Mouse (Mus musculus) CH12.LX (cell line): Measurements from ENCODE around the gene Mapk8ip3. TPM values are rescaled to one million over a fixed set of nuclear protein-coding genes. Genes with fewer than 3 reads are reported as not detected.

Experiments
- DNase-seq: peaks from one replicate; pipeline ENCODE4 v3.0.0-alpha.2; 2013; ENCODE audit errors: extremely low read depth
- H3K27ac ChIP-seq: 2 replicates; pipeline ENCODE4 v1.5.1; 2012; ENCODE audit warnings: low read depth, mild to moderate bottlenecking, control low read depth, moderate library complexity; ENCODE audit not compliant: insufficient read depth
- H3K27me3 ChIP-seq: replicated peaks from 2 replicates; pipeline ENCODE3; 2012; ENCODE audit warnings: inconsistent platforms
- H3K36me3 ChIP-seq, 2 experiments: replicated peaks in 1 of 2; 2 replicates each; pipeline versions ENCODE3 to v1.6.1; 2012; ENCODE audit warnings: inconsistent platforms in 1 of 2, low read length in 1 of 2, mild to moderate bottlenecking in 1 of 2, mixed read lengths in 1 of 2, moderate library complexity in 1 of 2; ENCODE audit not compliant: control insufficient read depth in 1 of 2, insufficient read depth in 1 of 2
- H3K4me1 ChIP-seq, 2 experiments: 2 replicates each; pipeline ENCODE4 v1.6.1; 2012; ENCODE audit warnings: inconsistent platforms in 1 of 2, moderate library complexity in 1 of 2; ENCODE audit not compliant: insufficient read depth in 2 of 2, control insufficient read depth in 1 of 2
- H3K4me2 ChIP-seq: 2 replicates; pipeline ENCODE4 v1.6.1; 2012; ENCODE audit warnings: low read depth, mild to moderate bottlenecking, control low read depth; ENCODE audit not compliant: poor library complexity, insufficient read depth, severe bottlenecking
- H3K4me3 ChIP-seq, 3 experiments: fragments of 150-350 bp in 1 of 3; sonication (generic) in 1 of 3; replicated peaks in 1 of 3; 2 replicates each; pipeline versions ENCODE3 to v1.5.1; 2011 to 2012; ENCODE audit warnings: low read depth in 2 of 3, low read length in 2 of 3, mild to moderate bottlenecking in 2 of 3, moderate library complexity in 2 of 3, control low read depth in 1 of 3, improper control_type of control experiment in 1 of 3, inconsistent platforms in 1 of 3, mixed read lengths in 1 of 3; ENCODE audit not compliant: poor library complexity in 1 of 3
- H3K79me2 ChIP-seq: replicated peaks from 2 replicates; pipeline ENCODE4 v1.6.1; 2012; ENCODE audit warnings: mild to moderate bottlenecking, moderate library complexity; ENCODE audit not compliant: control insufficient read depth, poor library complexity, insufficient read depth, severe bottlenecking; ENCODE audit errors: extremely low read depth
- H3K9ac ChIP-seq: 2 replicates; pipeline ENCODE4 v1.6.1; 2012; ENCODE audit warnings: low read depth, mild to moderate bottlenecking, control low read depth, moderate library complexity; ENCODE audit not compliant: insufficient read depth
- H3K9me3 ChIP-seq: replicated peaks from 2 replicates; pipeline ENCODE3; 2012; ENCODE audit warnings: low read length, inconsistent platforms, mixed read lengths
- BHLHE40 ChIP-seq: IDR thresholded peaks from 2 replicates; pipeline ENCODE4 v1.6.1; 2011; ENCODE audit warnings: mild to moderate bottlenecking, low read depth, low read length, improper control_type of control experiment
- CHD1 ChIP-seq: IDR thresholded peaks from 2 replicates; pipeline ENCODE4 v1.6.1; 2012; ENCODE audit warnings: low read depth, low read length, improper control_type of control experiment, inconsistent platforms
- CHD2 ChIP-seq: IDR thresholded peaks from 2 replicates; pipeline ENCODE4 v1.6.1; 2011; ENCODE audit warnings: low read length, improper control_type of control experiment
- CTCF ChIP-seq, 2 experiments: IDR thresholded peaks in 1 of 2; conservative IDR thresholded peaks in 1 of 2; 2 replicates each; pipeline ENCODE4 v1.5.1; 2011 to 2012; ENCODE audit warnings: low read depth in 2 of 2, low read length in 2 of 2, improper control_type of control experiment in 1 of 2, inconsistent platforms in 1 of 2, mild to moderate bottlenecking in 1 of 2, moderate library complexity in 1 of 2
- E2F4 ChIP-seq: IDR thresholded peaks from 2 replicates; pipeline ENCODE4 v1.6.1; 2011; ENCODE audit warnings: low read depth, low read length, improper control_type of control experiment; ENCODE audit not compliant: insufficient replicate concordance
- ELF1 ChIP-seq: IDR thresholded peaks from 2 replicates; pipeline ENCODE4 v1.6.1; 2014; ENCODE audit warnings: low read depth, mild to moderate bottlenecking, inconsistent platforms, low read length, improper control_type of control experiment
- EP300 ChIP-seq: IDR thresholded peaks from 2 replicates; pipeline ENCODE4 v1.6.1; 2011; ENCODE audit warnings: low read length, improper control_type of control experiment
- HCFC1 ChIP-seq: IDR thresholded peaks from 2 replicates; pipeline ENCODE4 v1.6.1; 2012; ENCODE audit warnings: low read depth, mild to moderate bottlenecking, inconsistent platforms, low read length, improper control_type of control experiment
- IRF4 ChIP-seq: IDR thresholded peaks from 2 replicates; pipeline ENCODE4 v1.6.1; 2014; ENCODE audit warnings: low read depth, mild to moderate bottlenecking, inconsistent platforms, low read length, improper control_type of control experiment
- JUN ChIP-seq: IDR thresholded peaks from 2 replicates; pipeline ENCODE4 v1.6.1; 2011; ENCODE audit warnings: low read depth, mild to moderate bottlenecking, low read length, improper control_type of control experiment, moderate library complexity; ENCODE audit not compliant: insufficient read depth
- JUND ChIP-seq: conservative IDR thresholded peaks from 2 replicates; pipeline ENCODE4 v1.6.1; 2011; ENCODE audit warnings: low read depth, low read length, improper control_type of control experiment
- KAT2A ChIP-seq: IDR thresholded peaks from 2 replicates; pipeline ENCODE4 v1.6.1; 2012; ENCODE audit warnings: low read length, improper control_type of control experiment, inconsistent platforms; ENCODE audit not compliant: insufficient replicate concordance
- MAFK ChIP-seq: IDR thresholded peaks from 2 replicates; pipeline ENCODE4 v1.6.1; 2011; ENCODE audit warnings: low read length, improper control_type of control experiment; ENCODE audit not compliant: insufficient replicate concordance
- MAX ChIP-seq: IDR thresholded peaks from 2 replicates; pipeline ENCODE4 v1.6.1; 2011; ENCODE audit warnings: low read length, improper control_type of control experiment
- MAZ ChIP-seq: IDR thresholded peaks from 2 replicates; pipeline ENCODE4 v1.6.1; 2012; ENCODE audit warnings: low read depth, mild to moderate bottlenecking, inconsistent platforms, low read length, improper control_type of control experiment, moderate library complexity
- MEF2A ChIP-seq: IDR thresholded peaks from 2 replicates; pipeline ENCODE4 v1.6.1; 2014; ENCODE audit warnings: low read depth, mild to moderate bottlenecking, inconsistent platforms, low read length, improper control_type of control experiment, borderline replicate concordance
- MXI1 ChIP-seq: IDR thresholded peaks from 2 replicates; pipeline ENCODE4 v1.6.1; 2011; ENCODE audit warnings: mild to moderate bottlenecking, low read depth, low read length, improper control_type of control experiment
- MYC ChIP-seq: IDR thresholded peaks from 2 replicates; pipeline ENCODE4 v1.6.1; 2011; ENCODE audit warnings: low read depth, mild to moderate bottlenecking, improper control_type of control experiment, low read length
- NELFE ChIP-seq: IDR thresholded peaks from 2 replicates; pipeline ENCODE4 v1.6.1; 2011; ENCODE audit warnings: low read depth, low read length, improper control_type of control experiment
- NRF1 ChIP-seq: IDR thresholded peaks from 2 replicates; pipeline ENCODE4 v1.6.1; 2014; ENCODE audit warnings: low read depth, mild to moderate bottlenecking, inconsistent platforms, low read length, improper control_type of control experiment, moderate library complexity
- PAX5 ChIP-seq: IDR thresholded peaks from 2 replicates; pipeline ENCODE4 v1.6.1; 2012; ENCODE audit warnings: low read length, inconsistent platforms, mixed read lengths
- POLR2A ChIP-seq: IDR thresholded peaks from 2 replicates; pipeline ENCODE4 v1.6.1; 2011; ENCODE audit warnings: low read depth, mild to moderate bottlenecking, improper control_type of control experiment, low read length
- POLR2AphosphoS2 ChIP-seq: IDR thresholded peaks from 2 replicates; pipeline ENCODE4 v1.6.1; 2011; ENCODE audit warnings: low read depth, low read length, improper control_type of control experiment
- RAD21 ChIP-seq: IDR thresholded peaks from 2 replicates; pipeline ENCODE4 v1.6.1; 2011; ENCODE audit warnings: low read depth, mild to moderate bottlenecking, low read length, improper control_type of control experiment, moderate library complexity
- RCOR1 ChIP-seq: conservative IDR thresholded peaks from 2 replicates; pipeline ENCODE4 v1.6.1; 2012; ENCODE audit warnings: low read depth, mild to moderate bottlenecking, inconsistent platforms, low read length, improper control_type of control experiment
- SIN3A ChIP-seq: IDR thresholded peaks from 2 replicates; pipeline ENCODE4 v1.6.1; 2012; ENCODE audit warnings: low read length, improper control_type of control experiment, inconsistent platforms
- SMC3 ChIP-seq: IDR thresholded peaks from 2 replicates; pipeline ENCODE4 v1.6.1; 2011; ENCODE audit warnings: low read depth, low read length, improper control_type of control experiment
- TBP ChIP-seq: conservative IDR thresholded peaks from 2 replicates; pipeline ENCODE4 v1.6.1; 2011; ENCODE audit warnings: low read depth, low read length, improper control_type of control experiment
- TCF12 ChIP-seq: IDR thresholded peaks from 2 replicates; pipeline ENCODE4 v1.6.1; 2014; ENCODE audit warnings: low read depth, mild to moderate bottlenecking, inconsistent platforms, low read length, improper control_type of control experiment
- UBTF ChIP-seq: IDR thresholded peaks from 2 replicates; pipeline ENCODE4 v1.6.1; 2012; ENCODE audit warnings: low read depth, mild to moderate bottlenecking, inconsistent platforms, low read length, improper control_type of control experiment, moderate library complexity
- USF1 ChIP-seq: IDR thresholded peaks from 2 replicates; pipeline ENCODE4 v1.6.1; 2014; ENCODE audit warnings: low read depth, mild to moderate bottlenecking, inconsistent platforms, low read length, improper control_type of control experiment
- USF2 ChIP-seq: conservative IDR thresholded peaks from 2 replicates; pipeline ENCODE4 v1.6.1; 2011; ENCODE audit warnings: low read depth, low read length, improper control_type of control experiment
- ZC3H11A ChIP-seq: IDR thresholded peaks from 2 replicates; pipeline ENCODE4 v1.6.1; 2012; ENCODE audit warnings: low read depth, mild to moderate bottlenecking, inconsistent platforms, low read length, improper control_type of control experiment
- ZKSCAN1 ChIP-seq: IDR thresholded peaks from 2 replicates; pipeline ENCODE4 v1.6.1; 2012; ENCODE audit warnings: low read depth, inconsistent platforms, low read length, improper control_type of control experiment, borderline replicate concordance
- ZMIZ1 ChIP-seq: IDR thresholded peaks from 2 replicates; pipeline ENCODE4 v1.6.1; 2012; ENCODE audit warnings: low read depth, mild to moderate bottlenecking, inconsistent platforms, low read length, improper control_type of control experiment
- ZNF384 ChIP-seq: IDR thresholded peaks from 2 replicates; pipeline ENCODE4 v1.6.1; 2012; ENCODE audit warnings: low read depth, low read length, improper control_type of control experiment, inconsistent platforms
- dilution Hi-C: fragments of 300-500 bp; cut with MboI; formaldehyde crosslinking; loops from 2 replicates; pipeline ENCODE4 v1.14.3; 2020; ENCODE audit warnings: low sequenced_read_pairs; ENCODE audit not compliant: extremely low pct_unique_long_range_greater_than_20kb, extremely low pct_ligation_motif_present
- in situ Hi-C: fragments of 300-500 bp; cut with MboI; formaldehyde crosslinking; loops from 3 replicates; pipeline ENCODE4 v1.14.3; 2019; ENCODE audit warnings: low sequenced_read_pairs, low pct_ligation_motif_present, low pct_unique_long_range_greater_than_20kb, mixed read lengths
- polyA plus RNA-seq: library from polyadenylated mRNA; unstranded; fragments of >175 nt; gene quantifications from 2 replicates; pipeline ENCODE4 v1.2.1, GENCODE M21; 2012; ENCODE audit warnings: low read depth; ENCODE audit not compliant: insufficient read length
- total RNA-seq, 2 experiments: library from RNA; depleted of rRNA; stranded (reverse); fragments of 300-350 nt in 1 of 2; fragments of >200 nt in 1 of 2; gene quantifications; 2 replicates each; pipeline ENCODE4 v1.2.3; 2012 to 2014

The Mapk8ip3 gene
- total and polyA plus RNA-seq, 3 experiments = 14.5 to 44.0 (median 34.1) TPM

DNA sequence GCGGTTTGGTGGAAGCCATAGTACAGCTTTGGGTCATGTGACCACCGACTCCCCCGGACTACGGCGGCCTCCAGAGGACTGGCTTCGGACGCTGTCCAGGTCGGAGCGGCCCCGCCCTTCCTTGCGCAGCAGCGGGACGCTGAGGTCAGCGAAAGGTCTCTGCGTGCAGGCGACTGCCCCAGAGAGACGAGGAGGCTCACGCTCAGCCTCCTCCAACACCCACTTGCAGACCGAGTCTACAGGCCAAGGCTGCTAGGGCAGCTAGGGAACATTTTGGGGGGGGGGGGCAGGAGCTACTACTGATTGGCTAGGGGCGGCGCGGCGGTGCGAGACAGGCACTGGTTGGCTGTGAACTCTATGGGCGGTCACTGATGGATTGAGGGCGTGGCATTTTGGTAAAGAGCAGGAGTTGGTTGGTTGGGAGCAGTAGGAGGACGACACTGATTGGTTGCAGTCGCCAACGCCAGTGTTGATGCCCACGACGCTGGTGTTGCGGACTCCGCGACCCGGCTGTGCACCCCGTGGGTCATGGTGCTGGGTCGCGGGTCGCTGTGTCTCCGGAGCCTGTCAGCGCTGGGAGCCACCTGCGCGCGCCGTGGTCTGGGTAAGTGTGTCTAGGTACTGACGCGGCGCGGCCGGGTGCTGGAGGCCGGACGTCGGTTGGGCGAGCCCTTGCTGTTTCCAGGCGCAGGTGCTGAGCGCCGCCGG is 86.6 kb downstream of the Mapk8ip3 start, which contains the start of gene Fahd1:
TSS of gene Fahd1 (minus strand) at position 300 of the 708 bp plus-strand sequence.
- no peak; the same call in 1 of the 2 replicates for TF ChIP-seq MAX
- TF ChIP-seq PAX5 = no peak
- TF ChIP-seq ZC3H11A = no peak
- TF ChIP-seq CHD1 = no peak
- TF ChIP-seq ZMIZ1 = peak; percentile 77; the same call in 1 of the 2 replicates
- TF ChIP-seq CTCF (conservative IDR thresholded peaks at IDR 0.05 in 1 of 2, IDR thresholded peaks at IDR 0.05 in 1 of 2; ENCODE audit: low read depth in 2 of 2, low read length in 2 of 2) = no peak
- no peak for TF ChIP-seq SIN3A
- TF ChIP-seq NRF1 = peak; percentile 40; the same call in 1 of the 2 replicates
- peak; percentile 63 for TF ChIP-seq MXI1
- no peak for TF ChIP-seq JUN
- TF ChIP-seq EP300 = no peak
- peak; percentile 87 for TF ChIP-seq POLR2A
- TF ChIP-seq ZNF384 = no peak
- TF ChIP-seq UBTF = peak; percentile 49; the same call in 1 of the 2 replicates
- no peak for TF ChIP-seq ZKSCAN1
- TF ChIP-seq MYC = no peak
- no peak for TF ChIP-seq CHD2
- TF ChIP-seq JUND = no peak
- peak; percentile 87 for TF ChIP-seq USF2
- no peak; the same call in 1 of the 2 replicates for TF ChIP-seq TBP
- peak; percentile 93 for TF ChIP-seq USF1
- peak; percentile 81 for TF ChIP-seq HCFC1
- TF ChIP-seq RCOR1 = no peak
- TF ChIP-seq KAT2A = peak; percentile 49; the same call in 1 of the 2 replicates
- TF ChIP-seq MEF2A = no peak
- TF ChIP-seq SMC3 = no peak
- peak; percentile 38 for TF ChIP-seq TCF12
- TF ChIP-seq E2F4 = no peak
- TF ChIP-seq RAD21 = no peak
- TF ChIP-seq MAZ = peak; percentile 79; the same call in 1 of the 2 replicates
- peak; percentile 53; the same call in 1 of the 2 replicates for TF ChIP-seq POLR2AphosphoS2
- TF ChIP-seq NELFE = peak; percentile 66
- TF ChIP-seq IRF4 = peak; percentile 25; the same call in 1 of the 2 replicates
- no peak for TF ChIP-seq MAFK
- TF ChIP-seq ELF1 = no peak; the same call in 1 of the 2 replicates
- peak; percentile 81 for TF ChIP-seq BHLHE40
- TF ChIP-seq, all 38 proteins: peak for 15
- in situ Hi-C loops = loop anchor here (5.0 kb wide), 1 partner anchor 37 kb away; the partner anchor contains the start of genes Nubp2 and Spsb3
- peak; percentile 99 for DNase-seq

More for the DNA sequence above, 86.6 kb downstream of the Mapk8ip3 start, which contains the start of gene Fahd1:
- Histone ChIP-seq H3K4me1 (peaks cover under 1 to 24% of the 10 kb centered on the region in 2 experiments; a peak in 3 of 4 replicates), H3K4me3 (peak within 1 kb of the TSS; percentile 74 to 83 (median 75)), H3K36me3 (peaks cover 11 to 20% of the 10 kb centered on the region in 2 experiments), H3K79me2 (no peaks in the 10 kb centered on the region), H3K9ac (peak within 1 kb of the TSS; percentile 60), H3K27ac (peak within 1 kb of the TSS; percentile 62), H3K9me3 (no peaks in the 10 kb centered on the region), H3K27me3 (peaks cover 10% of the 10 kb centered on the region), H3K4me2 (peak within 1 kb of the TSS; percentile 59)
- dilution Hi-C loops = no loop called here
